20 mouse cellular contexts compared by ENCODE assay signal in genomic region chr17:74228131-74228759, GRCm38 (mm10).
"Had no signal": no experiment of that assay in that cellular context is flagged by ENCODE, and none has a peak within 500 bp of the region (broad histone marks: within the 10 kb centered on the region; RNA-seq: fewer than 3 reads in every experiment).

No protein-coding gene starts in this region.

- H3K27ac ChIP-seq: kidney, postnatal 0 days; layer of hippocampus, adult 2 months; limb, embryonic 12.5 days; limb, embryonic 15.5 days; liver, embryonic 15.5 days had no signal

- H3K4me1 ChIP-seq: limb, embryonic 12.5 days; limb, embryonic 15.5 days; liver, embryonic 15.5 days had no signal

- H3K9me3 ChIP-seq: limb, embryonic 12.5 days; limb, embryonic 15.5 days; liver, embryonic 15.5 days; megakaryocyte, embryonic 14.5 days had no signal

- DNase-seq: kidney, adult 2 months; kidney, postnatal 25 days; layer of hippocampus, adult 9-11 months; lung, adult 2 months; lung, postnatal 14 days; lung, postnatal 4 days; midbrain, embryonic 14.5 days; right cerebral cortex, adult 18-20 months; right cerebral cortex, postnatal 14 days; spleen, adult 18-20 months; thymus, adult 18-20 months; thymus, postnatal 36 days had no signal

- H3K9ac ChIP-seq: limb, embryonic 12.5 days; limb, embryonic 15.5 days; liver, embryonic 15.5 days had no signal

- H3K4me2 ChIP-seq: limb, embryonic 12.5 days; limb, embryonic 15.5 days; liver, embryonic 11.5 days; liver, embryonic 15.5 days; midbrain, embryonic 11.5 days had no signal

- H3K27me3 ChIP-seq: limb, embryonic 12.5 days; limb, embryonic 15.5 days; liver, embryonic 15.5 days; megakaryocyte, embryonic 14.5 days had no signal

- H3K4me3 ChIP-seq: layer of hippocampus, adult 2 months; limb, embryonic 12.5 days; limb, embryonic 15.5 days; liver, embryonic 15.5 days; megakaryocyte, embryonic 14.5 days had no signal
